Mouse (Mus musculus) Muller cell, postnatal 12 days (primary cell): ENCODE results near the gene Nfic.

Experiments used
- DNase-seq: peaks from one replicate; pipeline ENCODE4 v3.0.0-alpha.2; 2015; ENCODE audit errors: inconsistent ontology term

The Nfic gene

GRCm38 (mm10) chr10:81455181-81455895 lies at the start of gene Nfic:
TSS of gene Nfic (minus strand) at chr10:81455635.
- DNase-seq: no peak

DNA sequence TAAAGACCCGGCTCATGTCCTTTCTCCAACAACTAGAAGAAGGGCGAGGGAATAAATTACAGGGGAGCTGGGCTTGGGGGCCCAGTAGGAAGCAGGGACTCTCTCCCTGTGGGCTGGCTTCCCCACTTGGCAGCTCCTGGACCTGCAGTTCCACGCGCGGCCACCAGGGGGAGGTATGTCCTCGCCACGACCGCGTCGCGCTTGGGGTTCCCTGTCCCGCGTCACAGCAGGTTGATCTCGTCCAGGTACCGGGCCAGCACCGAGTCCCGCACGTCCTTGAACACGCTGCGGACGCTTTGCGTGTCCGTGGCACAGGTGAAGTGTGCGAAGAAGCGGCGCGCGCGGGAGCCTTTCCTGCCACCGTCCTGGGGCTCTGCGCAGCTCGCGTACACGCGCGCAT lies 47.2 kb upstream of the Nfic start:
- DNase-seq: peak; percentile 81

DNA sequence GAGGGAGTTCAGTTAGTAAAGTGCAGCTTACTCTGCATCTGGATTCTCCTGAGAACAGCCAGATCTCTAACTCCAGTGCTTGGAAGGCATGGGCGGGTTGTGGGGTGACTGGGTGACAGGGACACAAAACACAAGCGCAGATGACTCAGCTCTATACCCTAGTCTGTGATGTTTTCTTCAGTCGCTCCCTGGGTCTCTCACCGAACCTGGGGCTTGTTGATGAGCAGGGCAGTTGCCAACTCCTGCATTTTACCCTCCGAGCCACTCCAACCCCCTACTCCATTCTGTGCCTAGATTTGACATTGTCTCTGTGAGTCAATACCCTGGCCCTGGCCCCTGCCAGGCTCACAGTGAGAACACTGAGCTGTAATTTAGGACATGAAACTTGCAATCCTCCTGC lies 46.4 kb upstream of the Nfic start:
- no peak for DNase-seq

GRCm38 (mm10) chr10:81500032-81500431 lies 44.6 kb upstream of the Nfic start, which contains the start of gene S1pr4:
TSS of gene S1pr4 (minus strand) at chr10:81500132.
- DNase-seq: no peak

- DNase-seq: no peak
These were observed 43.9 kb upstream of the Nfic start for GRCm38 (mm10) chr10:81499250-81499901.

- no peak for DNase-seq
These were observed 43.1 kb upstream of the Nfic start for GRCm38 (mm10) chr10:81498316-81499249.

GRCm38 (mm10) chr10:81497401-81498270 lies 42.2 kb upstream of the Nfic start:
- DNase-seq: no peak

DNA sequence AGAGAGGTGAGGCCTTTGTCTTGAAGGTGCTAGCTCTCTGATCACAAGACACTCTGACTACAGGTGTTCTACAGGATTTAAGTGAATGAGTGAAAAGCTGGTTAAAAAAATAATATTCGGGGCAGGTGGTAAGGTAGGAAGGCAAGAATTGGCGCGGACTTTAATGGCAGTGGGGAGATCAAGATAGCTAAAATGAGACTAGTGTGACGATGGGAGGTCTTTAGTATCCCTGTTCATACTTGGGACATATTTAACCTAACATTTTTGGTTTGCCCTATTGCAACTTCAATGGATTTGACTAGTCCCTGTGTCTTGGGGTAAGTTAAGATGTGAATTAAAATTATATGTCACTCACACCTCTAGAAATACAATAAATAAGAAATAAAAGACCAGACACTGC lies 41.5 kb upstream of the Nfic start:
- no peak for DNase-seq

GRCm38 (mm10) chr10:81496264-81496901 lies 40.9 kb upstream of the Nfic start, which contains the start of gene Ncln:
TSS of gene Ncln (minus strand) at chr10:81496392.
- peak; percentile 97 for DNase-seq

DNA sequence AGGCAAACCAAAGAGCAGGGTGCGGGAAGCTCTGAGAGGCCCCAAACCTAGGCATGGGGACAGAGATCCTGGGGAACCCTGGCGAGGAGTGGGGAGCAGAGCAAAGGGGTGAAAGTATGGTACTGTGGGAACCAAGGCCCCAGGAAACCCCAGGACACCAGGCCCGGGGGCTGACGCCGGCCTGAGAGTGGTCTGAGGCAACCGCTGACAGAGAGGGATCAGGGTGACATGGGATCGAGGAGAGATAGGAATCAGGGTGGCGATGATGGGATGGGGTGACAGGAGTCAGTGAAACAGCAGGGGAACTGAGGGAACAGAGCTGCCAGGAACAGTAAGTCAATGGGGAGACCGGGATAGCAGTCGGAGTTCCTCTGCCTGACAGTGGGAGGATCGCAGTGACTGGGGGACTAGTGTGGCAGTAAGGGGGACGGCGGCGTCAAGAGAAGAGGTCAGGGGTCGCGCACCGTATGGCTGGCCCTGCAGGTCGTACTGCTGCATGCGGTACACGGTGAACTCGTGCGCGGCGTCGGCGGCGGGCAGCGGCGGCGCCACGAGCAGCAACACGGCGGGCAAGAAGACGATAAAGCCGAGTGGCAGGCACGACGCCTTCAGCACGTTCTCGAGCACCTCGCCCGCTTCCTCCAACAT lies 40.3 kb upstream of the Nfic start:
- no peak for DNase-seq

DNA sequence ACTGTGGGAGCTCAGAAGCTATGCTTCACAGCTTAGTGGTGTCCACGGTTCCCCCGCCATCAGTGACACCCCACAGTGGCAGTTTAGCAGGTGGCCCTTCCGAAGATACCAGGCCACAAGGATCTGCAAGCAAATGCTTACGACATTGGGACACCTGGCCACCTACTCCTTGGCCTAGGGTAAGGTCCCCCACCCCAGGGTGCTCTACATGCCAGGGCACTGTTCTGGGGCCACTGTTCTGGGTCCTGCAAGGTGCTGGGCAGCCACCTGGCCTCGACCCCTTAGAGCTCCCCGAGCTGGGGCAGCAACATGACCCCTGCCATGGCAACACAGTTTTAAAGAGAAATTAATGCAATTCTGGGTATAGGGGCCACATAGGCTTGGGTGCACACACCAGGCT lies 39.7 kb upstream of the Nfic start:
- no peak for DNase-seq

GRCm38 (mm10) chr10:81494260-81495041 lies 39.0 kb upstream of the Nfic start:
- DNase-seq: no peak

GRCm38 (mm10) chr10:81493601-81494220 lies 38.3 kb upstream of the Nfic start:
- DNase-seq: no peak

- DNase-seq: no peak
These were observed 37.3 kb upstream of the Nfic start for GRCm38 (mm10) chr10:81492606-81493240.

- no peak for DNase-seq
These were observed 35.6 kb upstream of the Nfic start for GRCm38 (mm10) chr10:81491018-81491417.

DNA sequence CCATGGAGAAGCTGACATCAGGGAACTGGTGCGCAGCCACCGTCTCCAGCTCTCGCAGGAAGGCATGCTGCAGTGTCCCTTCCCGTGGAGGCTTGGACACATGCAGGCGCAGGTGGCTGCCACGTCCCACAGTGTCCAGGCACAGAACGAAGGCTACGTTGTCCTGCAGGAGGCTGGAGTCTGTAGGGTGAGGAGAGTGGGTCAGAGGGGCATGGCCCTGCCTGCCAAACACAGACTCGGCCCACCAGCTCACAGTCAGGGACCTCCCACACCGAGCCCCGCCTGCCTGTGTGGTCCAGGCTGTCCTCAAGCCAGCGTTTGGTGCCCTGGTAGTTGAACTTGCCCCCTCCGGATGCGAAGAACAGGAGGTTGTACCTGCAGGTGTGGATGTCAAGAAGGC lies 34.5 kb upstream of the Nfic start:
- no peak for DNase-seq

- no peak for DNase-seq
These were observed 32.6 kb upstream of the Nfic start for GRCm38 (mm10) chr10:81488081-81488480.

DNA sequence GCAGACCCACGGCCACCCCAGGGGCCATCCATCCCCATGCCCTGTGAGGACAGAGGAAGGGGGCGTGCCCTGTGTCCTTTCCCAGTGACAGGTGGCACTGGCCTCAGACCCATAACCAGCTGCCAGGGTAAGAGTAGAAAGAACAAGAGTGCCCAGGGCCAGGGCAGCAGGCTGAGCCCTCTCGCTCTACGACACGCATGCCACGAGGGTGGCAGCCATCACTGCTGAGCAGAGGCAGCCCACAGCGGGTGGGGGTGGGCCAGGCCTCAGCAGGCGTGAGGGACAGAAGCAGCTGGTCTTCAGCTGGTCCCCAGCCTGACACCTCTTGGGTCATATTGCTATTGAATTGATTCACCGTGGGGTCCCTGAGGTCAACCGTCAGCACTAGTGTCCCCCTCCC lies 31.1 kb upstream of the Nfic start:
- no peak for DNase-seq
